Mouse (Mus musculus): ENCODE results near the gene Krt4.

GRCm38 (mm10) chr15:101925041-101925440, 506 bp upstream of the Krt4 start:
- TF ChIP-seq CTCF (IDR thresholded peaks at IDR 0.05; ENCODE audit: low read depth) (no peak), EP300 (IDR thresholded peaks at IDR 0.05; ENCODE audit: low read depth) (no peak)
